Mouse (Mus musculus): Measurements from ENCODE around the gene Hes2. TPM values are rescaled to one million over a fixed set of nuclear protein-coding genes. Genes with fewer than 3 reads are reported as not detected.
A peak's percentile ranks its signal among the peaks of the same experiment; 100 is the strongest.

The Hes2 gene
- polyA plus RNA-seq, 1 experiment from 2014 or later: 0.87 TPM

GRCm38 (mm10) chr4:152130771-152131653 lies 27.7 kb upstream of the Hes2 start:
- H3K4me1 ChIP-seq (replicated peaks; ENCODE audit: control insufficient read depth, insufficient read depth, low read length): peaks cover 21% of the 10 kb centered on the region
- under 1% methylated on average over 73 of the region's 85 CpGs for WGBS
- no peaks in the 10 kb centered on the region for H3K36me3 ChIP-seq (ENCODE audit: control insufficient read depth, insufficient read depth, low read length)
- H3K9ac ChIP-seq (ENCODE audit: low read length): peak overlapping the region; percentile 58
- H3K4me2 ChIP-seq (ENCODE audit: low read depth, low read length): peak overlapping the region; percentile 77
- H3K27me3 ChIP-seq (ENCODE audit: control insufficient read depth, insufficient read depth, low read depth, low read length): peaks cover 78% of the 10 kb centered on the region
- peak; percentile 81 for ATAC-seq (ENCODE audit: low read depth)
- no peaks in the 10 kb centered on the region for H3K9me3 ChIP-seq (ENCODE audit: control insufficient read depth, low read length)
- peak overlapping the region; percentile 51 for H3K4me3 ChIP-seq (ENCODE audit: low read length)
- peak overlapping the region; percentile 50 for H3K27ac ChIP-seq (ENCODE audit: low read length)

GRCm38 (mm10) chr4:152131809-152132771 lies 26.6 kb upstream of the Hes2 start:
- H3K9me3 ChIP-seq (ENCODE audit: control insufficient read depth, low read length): no peaks in the 10 kb centered on the region
- H3K4me2 ChIP-seq (ENCODE audit: low read depth, low read length): peak overlapping the region; percentile 77
- WGBS: 6% methylated on average over 50 of the region's 50 CpGs
- peak overlapping the region; percentile 51 for H3K4me3 ChIP-seq (ENCODE audit: low read length)
- H3K4me1 ChIP-seq (replicated peaks; ENCODE audit: control insufficient read depth, insufficient read depth, low read length): peaks cover 18% of the 10 kb centered on the region
- ATAC-seq (ENCODE audit: low read depth): peak; percentile 71
- no peak overlapping the region for H3K27ac ChIP-seq (ENCODE audit: low read length)
- H3K27me3 ChIP-seq (ENCODE audit: control insufficient read depth, insufficient read depth, low read depth, low read length): peaks cover 67% of the 10 kb centered on the region
- peak overlapping the region; percentile 23; the same call in 1 of the 2 replicates for H3K9ac ChIP-seq (ENCODE audit: low read length)
- H3K36me3 ChIP-seq (ENCODE audit: control insufficient read depth, insufficient read depth, low read length): no peaks in the 10 kb centered on the region

GRCm38 (mm10) chr4:152132772-152133169 lies 25.9 kb upstream of the Hes2 start:
- no peak overlapping the region for H3K27ac ChIP-seq (ENCODE audit: low read length)
- H3K27me3 ChIP-seq (ENCODE audit: control insufficient read depth, insufficient read depth, low read depth, low read length): peaks cover 61% of the 10 kb centered on the region
- ATAC-seq (ENCODE audit: low read depth): no peak
- H3K9ac ChIP-seq (ENCODE audit: low read length): no peak overlapping the region
- no peaks in the 10 kb centered on the region for H3K36me3 ChIP-seq (ENCODE audit: control insufficient read depth, insufficient read depth, low read length)
- H3K4me2 ChIP-seq (ENCODE audit: low read depth, low read length): no peak overlapping the region
- H3K4me1 ChIP-seq (replicated peaks; ENCODE audit: control insufficient read depth, insufficient read depth, low read length): peaks cover 18% of the 10 kb centered on the region
- no peaks in the 10 kb centered on the region for H3K9me3 ChIP-seq (ENCODE audit: control insufficient read depth, low read length)
- WGBS: 30% methylated on average over 10 of the region's 10 CpGs
- no peak overlapping the region for H3K4me3 ChIP-seq (ENCODE audit: low read length)

GRCm38 (mm10) chr4:152133213-152133612 lies 25.5 kb upstream of the Hes2 start:
- Histone ChIP-seq H3K4me3 (ENCODE audit: low read length) (no peak overlapping the region), H3K9me3 (ENCODE audit: control insufficient read depth, low read length) (no peaks in the 10 kb centered on the region), H3K36me3 (ENCODE audit: control insufficient read depth, insufficient read depth, low read length) (no peaks in the 10 kb centered on the region), H3K27me3 (ENCODE audit: control insufficient read depth, insufficient read depth, low read depth, low read length) (peaks cover 56% of the 10 kb centered on the region), H3K27ac (ENCODE audit: low read length) (no peak overlapping the region), H3K4me1 (replicated peaks; ENCODE audit: control insufficient read depth, insufficient read depth, low read length) (peaks cover 19% of the 10 kb centered on the region), H3K9ac (ENCODE audit: low read length) (no peak overlapping the region), H3K4me2 (ENCODE audit: low read depth, low read length) (no peak overlapping the region)
- no peak for ATAC-seq (ENCODE audit: low read depth)
- 55% methylated on average over 5 of the region's 5 CpGs for WGBS

GRCm38 (mm10) chr4:152134507-152134906 lies 24.2 kb upstream of the Hes2 start:
- ATAC-seq (ENCODE audit: low read depth): no peak
- H3K36me3 ChIP-seq (ENCODE audit: control insufficient read depth, insufficient read depth, low read length): no peaks in the 10 kb centered on the region
- H3K9ac ChIP-seq (ENCODE audit: low read length): no peak overlapping the region
- no peak overlapping the region for H3K4me3 ChIP-seq (ENCODE audit: low read length)
- H3K4me2 ChIP-seq (ENCODE audit: low read depth, low read length): no peak overlapping the region
- H3K27ac ChIP-seq (ENCODE audit: low read length): no peak overlapping the region
- peaks cover 26% of the 10 kb centered on the region for H3K4me1 ChIP-seq (replicated peaks; ENCODE audit: control insufficient read depth, insufficient read depth, low read length)
- peaks cover 45% of the 10 kb centered on the region for H3K27me3 ChIP-seq (ENCODE audit: control insufficient read depth, insufficient read depth, low read depth, low read length)
- no peaks in the 10 kb centered on the region for H3K9me3 ChIP-seq (ENCODE audit: control insufficient read depth, low read length)

GRCm38 (mm10) chr4:152135363-152135762 lies 23.3 kb upstream of the Hes2 start:
- WGBS: 72% methylated on average over 12 of the region's 12 CpGs
- Histone ChIP-seq H3K27ac (ENCODE audit: low read length) (no peak overlapping the region), H3K4me3 (ENCODE audit: low read length) (no peak overlapping the region), H3K36me3 (ENCODE audit: control insufficient read depth, insufficient read depth, low read length) (no peaks in the 10 kb centered on the region), H3K9ac (ENCODE audit: low read length) (no peak overlapping the region), H3K4me2 (ENCODE audit: low read depth, low read length) (no peak overlapping the region), H3K27me3 (ENCODE audit: control insufficient read depth, insufficient read depth, low read depth, low read length) (peaks cover 36% of the 10 kb centered on the region), H3K4me1 (replicated peaks; ENCODE audit: control insufficient read depth, insufficient read depth, low read length) (peaks cover 26% of the 10 kb centered on the region), H3K9me3 (ENCODE audit: control insufficient read depth, low read length) (no peaks in the 10 kb centered on the region)
- no peak for ATAC-seq (ENCODE audit: low read depth)

- Histone ChIP-seq H3K4me3 (ENCODE audit: low read length) (no peak overlapping the region), H3K27me3 (ENCODE audit: control insufficient read depth, insufficient read depth, low read depth, low read length) (peaks cover 27% of the 10 kb centered on the region), H3K27ac (ENCODE audit: low read length) (no peak overlapping the region), H3K9me3 (ENCODE audit: control insufficient read depth, low read length) (no peaks in the 10 kb centered on the region), H3K4me1 (replicated peaks; ENCODE audit: control insufficient read depth, insufficient read depth, low read length) (peaks cover 19% of the 10 kb centered on the region), H3K9ac (ENCODE audit: low read length) (no peak overlapping the region), H3K36me3 (ENCODE audit: control insufficient read depth, insufficient read depth, low read length) (no peaks in the 10 kb centered on the region), H3K4me2 (ENCODE audit: low read depth, low read length) (no peak overlapping the region)
- WGBS: 35% methylated on average over 6 of the region's 6 CpGs
- ATAC-seq (ENCODE audit: low read depth): no peak
Observed at GRCm38 (mm10) chr4:152136112-152136875, 22.4 kb upstream of the Hes2 start.

- peaks cover 13% of the 10 kb centered on the region for H3K4me1 ChIP-seq (replicated peaks; ENCODE audit: control insufficient read depth, insufficient read depth, low read length)
- no peak overlapping the region for H3K4me2 ChIP-seq (ENCODE audit: low read depth, low read length)
- H3K36me3 ChIP-seq (ENCODE audit: control insufficient read depth, insufficient read depth, low read length): no peaks in the 10 kb centered on the region
- WGBS: 84% methylated on average over 2 of the region's 2 CpGs
- H3K9me3 ChIP-seq (ENCODE audit: control insufficient read depth, low read length): no peaks in the 10 kb centered on the region
- H3K4me3 ChIP-seq (ENCODE audit: low read length): no peak overlapping the region
- H3K27ac ChIP-seq (ENCODE audit: low read length): no peak overlapping the region
- peaks cover 21% of the 10 kb centered on the region for H3K27me3 ChIP-seq (ENCODE audit: control insufficient read depth, insufficient read depth, low read depth, low read length)
- ATAC-seq (ENCODE audit: low read depth): no peak
- H3K9ac ChIP-seq (ENCODE audit: low read length): no peak overlapping the region
Observed at GRCm38 (mm10) chr4:152136876-152137250, 21.8 kb upstream of the Hes2 start.
